Mouse (Mus musculus): ENCODE measurements around the gene Mysm1. TPM values are rescaled to one million over a fixed set of nuclear protein-coding genes. Genes with fewer than 3 reads are reported as not detected.

The Mysm1 gene
- polyA plus RNA-seq (2015; fragmentation: Nextera tagmentation; extraction: Ambion mirVana), result 23.4 and 25.0 TPM in 2 replicates

DNA sequence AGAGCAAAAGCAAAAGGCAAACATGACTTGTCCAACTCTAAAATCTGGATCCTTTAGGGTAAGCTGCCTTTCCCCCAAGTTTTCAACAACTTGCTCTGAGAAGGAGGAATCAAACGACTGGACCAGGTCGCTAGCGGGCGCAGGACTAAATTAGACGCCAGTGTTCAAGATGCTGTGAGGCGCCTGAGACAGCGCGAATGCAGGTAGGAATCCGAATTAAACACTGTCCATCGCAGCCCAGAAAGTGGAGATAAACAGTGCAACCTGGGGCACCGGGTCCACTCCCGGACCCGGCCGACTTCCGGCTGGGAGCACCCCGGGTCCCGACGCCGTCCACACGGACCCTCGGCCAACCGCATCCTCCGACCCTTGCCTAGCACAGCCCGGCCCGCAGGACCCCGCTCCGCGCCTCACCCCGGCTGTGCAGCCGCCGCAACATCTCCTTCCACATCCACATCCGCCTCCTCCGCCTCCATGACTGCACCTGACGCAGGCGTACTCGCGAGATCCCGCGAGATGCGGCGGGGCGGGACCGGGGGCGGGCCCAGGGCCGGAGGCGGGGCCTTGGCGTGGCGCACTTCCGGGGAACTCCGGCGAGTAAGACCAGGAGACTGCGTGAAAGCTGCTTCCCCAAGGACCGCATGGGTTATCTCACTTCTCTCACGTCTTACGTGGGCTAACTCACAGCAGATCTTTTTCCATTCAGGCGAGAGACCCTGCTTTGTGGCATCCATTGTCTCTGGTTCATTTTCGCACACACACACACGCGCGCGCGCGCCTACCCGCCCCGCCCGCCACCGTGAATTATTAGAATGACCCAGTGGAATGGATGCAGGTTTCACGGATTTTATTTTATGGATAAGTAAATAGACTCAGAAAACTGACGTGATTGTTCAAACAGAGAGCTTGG is at the start of gene Mysm1:
Gene Mysm1, minus strand, starts transcription at position 511 of the 910 bp plus-strand sequence.
- no peaks in the 10 kb centered on the region for H3K36me3 ChIP-seq
- peak within 1 kb of the TSS; percentile 92 for H3K9ac ChIP-seq
- under 1% methylated on average over 69 of the region's 69 CpGs for WGBS
- H3K4me3 ChIP-seq (replicated peaks), result peak within 1 kb of the TSS; percentile 93
- H3K4me2 ChIP-seq (replicated peaks), result peak within 1 kb of the TSS; percentile 71
- peak within 1 kb of the TSS; percentile 88 for H3K27ac ChIP-seq
- H3K27me3 ChIP-seq (replicated peaks), result no peaks in the 10 kb centered on the region
- ATAC-seq, result peak; percentile 100
- no peaks in the 10 kb centered on the region for H3K9me3 ChIP-seq
- H3K4me1 ChIP-seq (replicated peaks), result peaks cover 13% of the 10 kb centered on the region

DNA sequence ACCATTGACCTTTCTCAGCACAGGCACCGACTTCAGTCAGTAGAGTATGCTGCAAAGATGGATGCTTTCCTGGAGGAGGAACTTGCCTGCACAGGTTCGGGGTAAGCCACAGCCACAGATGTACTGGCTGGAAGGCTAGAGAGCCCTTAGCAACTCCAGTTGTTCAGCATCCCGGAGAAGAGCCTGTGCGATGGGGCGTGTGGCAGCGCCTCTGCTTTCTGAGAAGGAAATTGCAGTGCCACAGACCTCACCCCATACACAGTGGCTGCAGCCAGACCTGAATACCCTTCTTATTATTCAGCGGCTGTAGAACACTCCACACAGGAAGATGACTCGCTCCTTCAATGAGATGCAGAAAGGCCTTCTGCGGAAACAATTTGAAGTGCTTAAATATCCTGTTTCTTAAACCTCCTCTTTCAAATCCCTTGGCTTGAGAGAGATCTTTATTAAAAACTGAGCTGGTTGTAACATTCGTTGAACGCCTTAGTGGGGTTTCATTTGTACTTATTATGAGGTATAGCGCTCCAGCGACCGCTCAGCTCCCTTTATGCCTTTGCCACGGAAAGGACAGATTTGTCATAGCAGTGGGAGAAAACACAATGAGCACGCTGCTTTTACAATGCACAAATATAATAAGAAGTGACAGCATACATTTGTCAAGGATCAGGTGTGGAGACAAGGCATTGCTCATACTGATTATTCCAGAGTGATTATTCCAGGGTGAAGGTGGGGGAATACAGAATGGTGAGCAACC is 47.1 kb upstream of the Mysm1 start:
- no peaks in the 10 kb centered on the region for H3K27me3 ChIP-seq (replicated peaks)
- no peak overlapping the region for H3K4me3 ChIP-seq (replicated peaks)
- H3K9ac ChIP-seq, result no peak overlapping the region
- ATAC-seq, result no peak
- H3K36me3 ChIP-seq, result no peaks in the 10 kb centered on the region
- H3K4me2 ChIP-seq (replicated peaks), result no peak overlapping the region
- no peaks in the 10 kb centered on the region for H3K9me3 ChIP-seq
- H3K4me1 ChIP-seq (replicated peaks), result no peaks in the 10 kb centered on the region
- no peak overlapping the region for H3K27ac ChIP-seq
- WGBS, result 86% methylated on average over 16 of the region's 16 CpGs

- Histone ChIP-seq H3K27ac (no peak overlapping the region), H3K4me1 (replicated peaks) (no peaks in the 10 kb centered on the region), H3K4me3 (replicated peaks) (no peak overlapping the region), H3K4me2 (replicated peaks) (no peak overlapping the region), H3K9ac (no peak overlapping the region), H3K9me3 (no peaks in the 10 kb centered on the region), H3K27me3 (replicated peaks) (no peaks in the 10 kb centered on the region), H3K36me3 (no peaks in the 10 kb centered on the region)
- WGBS, result 84% methylated on average over 12 of the region's 12 CpGs
- no peak for ATAC-seq
These were observed 44.6 kb upstream of the Mysm1 start for GRCm38 (mm10) chr4:95023350-95023953.

DNA sequence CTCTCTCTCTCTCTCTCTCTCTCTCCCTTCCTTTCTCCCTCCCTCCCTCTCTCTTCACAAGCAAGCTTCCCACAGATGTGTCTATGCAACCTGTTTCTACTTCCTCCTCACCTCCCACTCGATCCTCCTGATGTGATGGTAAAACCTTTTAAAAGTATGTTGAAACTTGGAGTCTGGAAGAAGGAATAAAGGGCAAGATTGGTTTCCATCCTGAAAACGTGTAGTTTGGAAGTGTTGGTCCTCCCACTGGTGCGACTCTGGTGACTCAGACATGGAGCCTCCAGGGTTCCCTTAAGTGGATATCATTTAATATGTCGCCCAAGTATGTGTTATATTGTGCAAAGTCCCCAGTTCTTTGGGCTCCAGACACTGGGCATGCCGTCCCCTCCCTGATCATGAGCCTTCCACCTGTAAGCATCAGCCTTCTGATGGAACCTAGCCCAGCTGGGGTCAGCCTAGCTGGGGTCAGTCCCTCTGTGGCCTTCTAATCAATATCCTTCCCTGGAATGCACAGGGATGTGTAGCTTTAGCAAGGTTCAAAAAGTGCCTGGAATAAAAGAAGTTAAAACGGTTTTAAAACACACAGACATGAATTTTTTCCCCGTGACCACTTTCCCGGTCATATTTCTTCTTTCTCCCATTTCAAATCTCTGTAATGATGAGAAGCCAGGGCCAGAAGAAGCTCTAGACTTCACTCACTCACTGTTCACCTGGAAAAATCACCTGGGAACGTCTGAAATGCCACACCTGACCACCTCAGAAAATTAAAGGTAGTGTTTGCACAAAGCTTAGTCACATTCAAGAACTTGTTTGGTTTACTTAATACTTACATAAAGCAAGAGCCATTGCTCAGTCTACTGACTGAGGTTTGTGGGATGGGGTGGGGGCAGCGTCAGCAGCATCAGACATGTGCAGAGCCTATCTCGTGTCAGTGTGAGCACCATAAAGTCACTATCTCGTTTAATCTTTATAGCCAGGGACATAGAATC is 43.0 kb upstream of the Mysm1 start:
- Histone ChIP-seq H3K27ac (no peak overlapping the region), H3K4me2 (replicated peaks) (no peak overlapping the region), H3K9ac (no peak overlapping the region), H3K36me3 (no peaks in the 10 kb centered on the region), H3K4me3 (replicated peaks) (no peak overlapping the region), H3K4me1 (replicated peaks) (no peaks in the 10 kb centered on the region), H3K27me3 (replicated peaks) (no peaks in the 10 kb centered on the region), H3K9me3 (no peaks in the 10 kb centered on the region)
- 65% methylated on average over 12 of the region's 12 CpGs for WGBS
- ATAC-seq, result no peak

GRCm38 (mm10) chr4:95020201-95020600 is 41.3 kb upstream of the Mysm1 start:
- H3K36me3 ChIP-seq, result no peaks in the 10 kb centered on the region
- H3K4me3 ChIP-seq (replicated peaks), result no peak overlapping the region
- no peak for ATAC-seq
- no peak overlapping the region for H3K27ac ChIP-seq
- H3K9me3 ChIP-seq, result no peaks in the 10 kb centered on the region
- H3K9ac ChIP-seq, result no peak overlapping the region
- no peak overlapping the region for H3K4me2 ChIP-seq (replicated peaks)
- WGBS, result 86% methylated on average over 2 of the region's 2 CpGs
- no peaks in the 10 kb centered on the region for H3K4me1 ChIP-seq (replicated peaks)
- H3K27me3 ChIP-seq (replicated peaks), result no peaks in the 10 kb centered on the region

GRCm38 (mm10) chr4:95018221-95018620 is 39.3 kb upstream of the Mysm1 start:
- Histone ChIP-seq H3K9ac (no peak overlapping the region), H3K27me3 (replicated peaks) (no peaks in the 10 kb centered on the region), H3K4me3 (replicated peaks) (no peak overlapping the region), H3K27ac (no peak overlapping the region), H3K4me1 (replicated peaks) (no peaks in the 10 kb centered on the region), H3K4me2 (replicated peaks) (no peak overlapping the region), H3K9me3 (no peaks in the 10 kb centered on the region), H3K36me3 (no peaks in the 10 kb centered on the region)
- WGBS, result 43% methylated on average over 7 of the region's 7 CpGs
- no peak for ATAC-seq

DNA sequence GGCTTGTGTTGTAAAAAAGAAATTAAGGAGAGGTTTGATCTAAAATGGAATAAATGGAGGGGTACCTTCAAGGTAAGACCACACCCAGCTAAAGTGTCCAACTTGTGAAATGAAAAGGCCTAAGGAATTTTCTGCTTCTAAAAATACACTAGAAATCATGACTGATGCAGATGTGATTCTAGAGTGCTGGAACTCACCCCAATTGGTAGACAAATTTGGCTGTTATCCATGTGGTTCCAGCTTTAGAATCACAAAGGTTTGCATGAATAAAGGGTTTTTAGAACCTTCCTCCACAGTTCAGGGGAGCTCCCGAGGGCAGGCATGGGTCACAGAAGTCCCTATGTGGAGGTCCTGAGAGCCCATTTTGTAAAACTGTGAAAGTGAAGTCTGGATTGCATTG is 33.8 kb upstream of the Mysm1 start:
- H3K9ac ChIP-seq, result no peak overlapping the region
- no peaks in the 10 kb centered on the region for H3K4me1 ChIP-seq (replicated peaks)
- no peaks in the 10 kb centered on the region for H3K9me3 ChIP-seq
- no peaks in the 10 kb centered on the region for H3K27me3 ChIP-seq (replicated peaks)
- H3K4me2 ChIP-seq (replicated peaks), result no peak overlapping the region
- no peak for ATAC-seq
- H3K27ac ChIP-seq, result no peak overlapping the region
- 83% methylated on average over 1 of the region's 1 CpGs for WGBS
- no peaks in the 10 kb centered on the region for H3K36me3 ChIP-seq
- H3K4me3 ChIP-seq (replicated peaks), result no peak overlapping the region

GRCm38 (mm10) chr4:95012256-95012655 is 33.4 kb upstream of the Mysm1 start:
- no peak for ATAC-seq
- Histone ChIP-seq H3K36me3 (no peaks in the 10 kb centered on the region), H3K4me2 (replicated peaks) (no peak overlapping the region), H3K4me3 (replicated peaks) (no peak overlapping the region), H3K27ac (no peak overlapping the region), H3K4me1 (replicated peaks) (no peaks in the 10 kb centered on the region), H3K9ac (no peak overlapping the region), H3K27me3 (replicated peaks) (no peaks in the 10 kb centered on the region), H3K9me3 (no peaks in the 10 kb centered on the region)

DNA sequence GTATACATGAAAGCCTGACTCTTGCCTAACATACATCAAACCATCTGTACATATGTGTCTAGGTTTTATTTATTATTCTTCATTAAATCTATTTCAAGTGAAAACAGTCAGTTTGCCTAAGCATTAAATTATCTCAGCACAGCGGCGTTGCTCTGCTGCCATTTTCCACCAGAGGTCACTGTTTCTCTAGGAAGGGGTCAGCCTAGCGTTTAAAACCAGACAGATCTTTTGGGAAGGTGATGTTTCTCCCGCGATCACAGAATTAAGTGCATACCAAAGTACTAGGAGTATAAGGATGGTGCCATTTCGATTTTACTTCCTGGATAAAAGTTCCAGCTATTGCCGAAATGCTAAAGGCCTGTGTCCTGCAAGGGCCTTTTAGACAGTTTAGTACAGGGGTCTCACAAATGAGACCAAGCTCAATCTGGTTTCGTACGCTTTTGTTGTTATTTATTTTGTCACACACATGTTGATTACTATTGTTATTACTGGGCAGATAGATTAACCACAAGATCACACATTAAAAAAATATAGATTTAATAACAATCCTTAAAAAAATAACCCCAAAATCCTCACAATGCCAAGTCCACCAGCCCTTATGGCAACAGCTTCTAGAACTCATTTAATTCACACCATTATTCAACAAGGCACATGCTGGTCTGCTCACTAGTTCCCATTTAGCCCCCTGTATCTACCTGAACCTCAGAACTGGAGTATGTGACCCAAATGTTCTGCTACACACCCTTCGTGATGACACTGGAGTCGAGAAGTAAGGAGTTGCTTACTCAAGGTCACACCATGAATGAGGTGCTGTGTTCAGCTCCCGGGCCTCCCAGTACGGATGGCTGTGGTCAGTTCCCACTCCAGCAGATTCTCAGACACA is 29.5 kb upstream of the Mysm1 start:
- Histone ChIP-seq H3K36me3 (no peaks in the 10 kb centered on the region), H3K4me3 (replicated peaks) (no peak overlapping the region), H3K9me3 (no peaks in the 10 kb centered on the region), H3K4me2 (replicated peaks) (no peak overlapping the region), H3K27ac (no peak overlapping the region), H3K4me1 (replicated peaks) (no peaks in the 10 kb centered on the region), H3K9ac (no peak overlapping the region), H3K27me3 (replicated peaks) (no peaks in the 10 kb centered on the region)
- WGBS, result 41% methylated on average over 13 of the region's 13 CpGs
- peak; percentile 70 for ATAC-seq

- H3K9ac ChIP-seq, result no peak overlapping the region
- H3K9me3 ChIP-seq, result no peaks in the 10 kb centered on the region
- no peak overlapping the region for H3K27ac ChIP-seq
- 70% methylated on average over 8 of the region's 8 CpGs for WGBS
- H3K4me1 ChIP-seq (replicated peaks), result no peaks in the 10 kb centered on the region
- H3K36me3 ChIP-seq, result no peaks in the 10 kb centered on the region
- no peak overlapping the region for H3K4me3 ChIP-seq (replicated peaks)
- H3K27me3 ChIP-seq (replicated peaks), result no peaks in the 10 kb centered on the region
- no peak overlapping the region for H3K4me2 ChIP-seq (replicated peaks)
- ATAC-seq, result no peak
These were observed 28.9 kb upstream of the Mysm1 start for GRCm38 (mm10) chr4:95007759-95008158.
